11 mouse cellular contexts compared by ENCODE assay signal in genomic region chr5:119948399-119948798, GRCm38 (mm10).
DNase-seq lines count a peak whose midpoint lies in the region; ATAC-seq and TF ChIP-seq lines count a peak whose summit lies in the region.
"Had no signal": no experiment of that assay in that cellular context is flagged by ENCODE, and none has a peak within 500 bp of the region (broad histone marks: within the 10 kb centered on the region; RNA-seq: fewer than 3 reads in every experiment).

No protein-coding gene starts in this region.

- peak; percentile 74; the same call in 1 of the 2 replicates for ATAC-seq in hindbrain, postnatal 0 days
- ATAC-seq in neural tube, embryonic 14.5 days (ENCODE audit: low read depth), result peak; percentile 68; the same call in 1 of the 2 replicates

- no peaks in the 10 kb centered on the region for H3K9me3 ChIP-seq in hindbrain, postnatal 0 days (ENCODE audit: low read length)
- H3K9me3 ChIP-seq in neural tube, embryonic 14.5 days (ENCODE audit: control insufficient read depth, low read length), result no peaks in the 10 kb centered on the region

- no peaks in the 10 kb centered on the region for H3K4me1 ChIP-seq in hindbrain, postnatal 0 days (ENCODE audit: insufficient read depth, low read length)
- no peaks in the 10 kb centered on the region for H3K4me1 ChIP-seq in neural tube, embryonic 14.5 days (ENCODE audit: control insufficient read depth, insufficient read depth, low read length)

- 0 out of 2 replicates have a peak, but pooled peaks cover 4% of the 10 kb centered on the region for H3K27me3 ChIP-seq in hindbrain, postnatal 0 days (ENCODE audit: insufficient read depth, low read length)
- H3K27me3 ChIP-seq in neural tube, embryonic 14.5 days (ENCODE audit: control insufficient read depth, insufficient read depth, low read length), result no peaks in the 10 kb centered on the region
- H3K27me3 ChIP-seq: embryonic facial prominence, embryonic 13.5 days had no signal

- H3K9ac ChIP-seq in hindbrain, postnatal 0 days (replicated peaks; ENCODE audit: low read length), result no peak overlapping the region
- H3K9ac ChIP-seq in neural tube, embryonic 14.5 days (replicated peaks; ENCODE audit: low read depth, low read length), result no peak overlapping the region
- H3K9ac ChIP-seq: embryonic facial prominence, embryonic 13.5 days had no signal

- peak; percentile 11 for DNase-seq in layer of hippocampus, adult 11-12 months (ENCODE audit: low spot score)
- no peak for DNase-seq in layer of hippocampus, postnatal 10 days (ENCODE audit: low spot score in 2 of 2)
- peak; percentile 38 for DNase-seq in ZHBTc4 (ENCODE audit: low read depth, low spot score)
- DNase-seq in hindbrain, postnatal 0 days (ENCODE audit: low spot score), result peak; percentile 69
- DNase-seq in adrenal gland, postnatal 4 days (ENCODE audit: low spot score in 2 of 2), result no peak
- DNase-seq in spleen, postnatal 10 days (ENCODE audit: low spot score in 2 of 2), result no peak
- no peak for DNase-seq in gastrocnemius, postnatal 14 days
- DNase-seq: thymus, postnatal 25 days had no signal

- no peak for TF ChIP-seq CTCF in hindbrain, postnatal 0 days (IDR thresholded peaks at IDR 0.05; ENCODE audit: low read depth)

- no peak overlapping the region for H3K27ac ChIP-seq in hindbrain, postnatal 0 days
- H3K27ac ChIP-seq in neural tube, embryonic 14.5 days (ENCODE audit: low read depth, low read length), result no peak overlapping the region

- WGBS in hindbrain, postnatal 0 days, result 77% methylated on average over 4 of the region's 4 CpGs
- WGBS in neural tube, embryonic 14.5 days, result 76% methylated on average over 4 of the region's 4 CpGs

- no peak overlapping the region for H3K4me2 ChIP-seq in hindbrain, postnatal 0 days (ENCODE audit: low read depth, low read length)
- no peak overlapping the region for H3K4me2 ChIP-seq in neural tube, embryonic 14.5 days (ENCODE audit: low read depth, low read length)
- H3K4me2 ChIP-seq: embryonic facial prominence, embryonic 13.5 days; heart, embryonic 11.5 days had no signal

- H3K36me3 ChIP-seq in hindbrain, postnatal 0 days (ENCODE audit: insufficient read depth, low read length), result no peaks in the 10 kb centered on the region
- no peaks in the 10 kb centered on the region for H3K36me3 ChIP-seq in neural tube, embryonic 14.5 days (ENCODE audit: control insufficient read depth, insufficient read depth, low read length)
- H3K36me3 ChIP-seq: embryonic facial prominence, embryonic 13.5 days had no signal

- H3K4me3 ChIP-seq in hindbrain, postnatal 0 days (ENCODE audit: low read length), result no peak overlapping the region
- no peak overlapping the region for H3K4me3 ChIP-seq in neural tube, embryonic 14.5 days (ENCODE audit: low read depth, low read length)
- H3K4me3 ChIP-seq: embryonic facial prominence, embryonic 13.5 days had no signal

- intact Hi-C loops in gastrocnemius, postnatal 14 days (cut with DNase I; ENCODE audit: low total_unique reads), result no loop called here

Comparison
In these comparisons a context has a peak if more than half of its experiments do, and no peak if none do; other contexts are left out.
1. DNase-seq: peak in layer of hippocampus, adult 11-12 months (single experiment), ZHBTc4 (single experiment) and hindbrain, postnatal 0 days (single experiment); none in layer of hippocampus, postnatal 10 days (0 of 2), adrenal gland, postnatal 4 days (0 of 2), spleen, postnatal 10 days (0 of 2) and gastrocnemius, postnatal 14 days (single experiment).